Mouse (Mus musculus) heart, adult 2 months (tissue): ENCODE data around the gene Gcn1l1.

Experiments used
- CTCF ChIP-seq: fragments of 200-600 bp; IDR thresholded peaks from 2 replicates; pipeline ENCODE4 v1.8.1; 2022; ENCODE audit warnings: antibody characterized with exemption, mild to moderate bottlenecking, moderate library complexity
- POLR2A ChIP-seq: fragments of 200-500 bp; IDR thresholded peaks from 2 replicates; pipeline ENCODE4 v1.6.1; 2011; ENCODE audit warnings: mild to moderate bottlenecking, low read depth, low read length, control low read depth; ENCODE audit not compliant: insufficient read depth

- no peak for TF ChIP-seq CTCF
- TF ChIP-seq POLR2A = no peak
Measured at GRCm38 (mm10) chr5:115563771-115564585, 1.1 kb upstream of the Gcn1l1 start.
